Mouse (Mus musculus): Measurements from ENCODE around the gene Gm5127. TPM values are rescaled to one million over a fixed set of nuclear protein-coding genes. Genes with fewer than 3 reads are reported as not detected.
A peak's percentile ranks its signal among the peaks of the same experiment; 100 is the strongest.

The Gm5127 gene
- polyA plus RNA-seq (2015; fragmentation: Nextera tagmentation; extraction: Ambion mirVana), result 0.21 and 0.55 TPM in 2 replicates

DNA sequence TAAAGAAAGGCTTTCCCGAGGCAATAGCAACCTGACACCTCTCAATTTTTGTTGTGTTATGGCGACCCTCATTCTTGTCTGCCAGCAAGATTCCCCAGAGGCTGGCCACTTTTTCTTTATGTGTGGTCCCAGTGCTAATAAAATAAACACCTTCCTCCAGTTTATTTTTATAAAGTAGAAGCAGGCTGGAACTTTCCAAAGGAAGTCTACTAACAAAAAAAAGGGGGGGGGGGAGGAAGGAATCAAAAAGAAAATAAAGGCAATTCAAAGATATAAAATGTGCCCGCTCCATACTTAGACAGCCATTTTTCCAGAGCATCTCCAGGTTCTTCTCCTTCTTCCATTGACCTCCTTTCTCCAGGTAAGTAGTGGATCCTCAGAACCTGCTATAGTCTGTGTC is at the start of gene Gm5127:
Gm5127 (plus strand) TSS at position 301 of the 400 bp plus-strand sequence.
- no peaks in the 10 kb centered on the region for H3K36me3 ChIP-seq (ENCODE audit: control insufficient read depth, insufficient read depth, low read length)
- H3K27ac ChIP-seq (ENCODE audit: low read length), result no peak within 1 kb of the TSS
- no peak for ATAC-seq (ENCODE audit: insufficient read depth, low FRiP score)
- H3K27me3 ChIP-seq (ENCODE audit: control insufficient read depth, insufficient read depth, low read length), result no peaks in the 10 kb centered on the region; the same call in 1 of the 2 replicates
- 44% methylated on average over 3 of the region's 3 CpGs for WGBS
- H3K9me3 ChIP-seq (replicated peaks; ENCODE audit: control insufficient read depth, low read length), result no peaks in the 10 kb centered on the region
- H3K4me2 ChIP-seq (ENCODE audit: low read depth, low read length), result no peak within 1 kb of the TSS
- H3K4me1 ChIP-seq (ENCODE audit: control insufficient read depth, insufficient read depth, low read length), result no peaks in the 10 kb centered on the region
- H3K9ac ChIP-seq (ENCODE audit: low read length), result no peak within 1 kb of the TSS
- no peak within 1 kb of the TSS for H3K4me3 ChIP-seq (replicated peaks; ENCODE audit: low read length)

- H3K27me3 ChIP-seq (ENCODE audit: control insufficient read depth, insufficient read depth, low read length), result no peaks in the 10 kb centered on the region
- WGBS, result 38% methylated on average over 3 of the region's 3 CpGs
- H3K36me3 ChIP-seq (ENCODE audit: control insufficient read depth, insufficient read depth, low read length), result no peaks in the 10 kb centered on the region
- no peak overlapping the region for H3K27ac ChIP-seq (ENCODE audit: low read length)
- ATAC-seq (ENCODE audit: insufficient read depth, low FRiP score), result no peak
- no peak overlapping the region for H3K4me3 ChIP-seq (replicated peaks; ENCODE audit: low read length)
- H3K9me3 ChIP-seq (replicated peaks; ENCODE audit: control insufficient read depth, low read length), result no peaks in the 10 kb centered on the region
- no peak overlapping the region for H3K9ac ChIP-seq (ENCODE audit: low read length)
- no peak overlapping the region for H3K4me2 ChIP-seq (ENCODE audit: low read depth, low read length)
- no peaks in the 10 kb centered on the region for H3K4me1 ChIP-seq (ENCODE audit: control insufficient read depth, insufficient read depth, low read length)
Measured at GRCm38 (mm10) chrX:106536359-106536758, 46.6 kb upstream of the Gm5127 start.

DNA sequence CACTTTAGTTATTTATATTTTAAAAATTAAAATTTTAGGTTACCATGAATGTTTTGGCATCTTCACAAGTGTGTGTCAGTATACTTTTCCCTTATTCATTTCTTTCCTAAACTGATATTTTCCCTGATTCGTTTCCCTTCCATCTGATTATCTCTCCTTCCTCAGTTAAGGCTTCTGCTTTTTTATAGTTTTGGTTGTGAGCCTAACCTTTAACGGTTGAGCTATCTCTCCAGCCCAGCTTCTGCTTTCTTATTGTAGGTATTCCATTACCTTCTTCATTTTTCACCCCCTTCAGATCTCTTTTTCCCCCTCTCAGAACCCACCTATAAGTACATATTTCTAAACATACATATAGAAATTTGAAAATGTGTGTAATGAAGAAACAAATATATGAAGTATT is 27.5 kb upstream of the Gm5127 start:
- Histone ChIP-seq H3K27me3 (ENCODE audit: control insufficient read depth, insufficient read depth, low read length) (no peaks in the 10 kb centered on the region), H3K4me2 (ENCODE audit: low read depth, low read length) (no peak overlapping the region), H3K4me3 (replicated peaks; ENCODE audit: low read length) (no peak overlapping the region), H3K4me1 (ENCODE audit: control insufficient read depth, insufficient read depth, low read length) (no peaks in the 10 kb centered on the region), H3K36me3 (ENCODE audit: control insufficient read depth, insufficient read depth, low read length) (no peaks in the 10 kb centered on the region), H3K9ac (ENCODE audit: low read length) (no peak overlapping the region), H3K9me3 (replicated peaks; ENCODE audit: control insufficient read depth, low read length) (no peaks in the 10 kb centered on the region), H3K27ac (ENCODE audit: low read length) (no peak overlapping the region)
- no peak for ATAC-seq (ENCODE audit: insufficient read depth, low FRiP score)
- WGBS, result 70% methylated on average over 2 of the region's 2 CpGs

DNA sequence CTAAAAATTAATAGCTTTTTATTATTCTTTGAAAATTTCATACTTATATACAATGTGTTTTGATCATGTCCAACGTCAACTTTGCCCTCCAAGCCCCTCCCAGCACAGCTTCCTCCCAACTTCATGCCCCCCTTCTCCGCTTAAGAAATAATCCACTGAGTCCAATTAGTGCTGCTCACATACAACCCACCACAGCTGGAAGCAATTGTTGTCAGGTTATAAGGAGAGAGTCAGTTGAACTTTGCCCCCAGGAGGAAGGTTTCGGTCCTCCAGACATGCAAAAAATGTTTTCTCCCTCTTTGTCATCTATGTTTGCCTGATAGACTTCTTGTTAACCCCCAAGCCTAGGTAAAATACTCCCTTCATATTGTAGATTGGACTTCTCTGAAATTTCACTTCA is 4.0 kb upstream of the Gm5127 start:
- ATAC-seq (ENCODE audit: insufficient read depth, low FRiP score), result no peak
- H3K4me1 ChIP-seq (ENCODE audit: control insufficient read depth, insufficient read depth, low read length), result no peaks in the 10 kb centered on the region
- H3K36me3 ChIP-seq (ENCODE audit: control insufficient read depth, insufficient read depth, low read length), result no peaks in the 10 kb centered on the region

DNA sequence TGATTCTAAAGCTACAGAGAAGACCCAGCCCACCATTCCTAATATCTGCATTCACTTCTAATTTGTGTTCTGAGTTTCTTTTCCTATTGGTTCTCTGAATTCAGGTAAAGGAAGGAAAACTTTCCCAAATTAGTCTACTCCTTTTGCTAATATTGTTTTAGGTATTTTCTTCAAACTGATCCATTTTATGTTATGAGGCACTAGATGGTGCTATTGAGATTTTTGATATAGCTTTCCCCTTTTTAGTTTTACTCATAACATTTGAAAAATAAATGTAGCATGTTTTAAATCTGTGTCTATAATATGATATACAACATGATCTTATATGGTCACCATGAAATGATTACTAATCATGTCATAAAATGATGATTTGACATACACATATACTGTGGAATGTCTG is 2.6 kb upstream of the Gm5127 start:
- Histone ChIP-seq H3K4me2 (ENCODE audit: low read depth, low read length) (no peak overlapping the region), H3K9ac (ENCODE audit: low read length) (no peak overlapping the region), H3K27me3 (ENCODE audit: control insufficient read depth, insufficient read depth, low read length) (no peaks in the 10 kb centered on the region; the same call in 1 of the 2 replicates), H3K9me3 (replicated peaks; ENCODE audit: control insufficient read depth, low read length) (no peaks in the 10 kb centered on the region), H3K36me3 (ENCODE audit: control insufficient read depth, insufficient read depth, low read length) (no peaks in the 10 kb centered on the region), H3K27ac (ENCODE audit: low read length) (no peak overlapping the region), H3K4me3 (replicated peaks; ENCODE audit: low read length) (no peak overlapping the region), H3K4me1 (ENCODE audit: control insufficient read depth, insufficient read depth, low read length) (no peaks in the 10 kb centered on the region)
- no peak for ATAC-seq (ENCODE audit: insufficient read depth, low FRiP score)

More for the DNA sequence above, 4.0 kb upstream of the Gm5127 start:
- Histone ChIP-seq H3K9me3 (replicated peaks; ENCODE audit: control insufficient read depth, low read length) (no peaks in the 10 kb centered on the region), H3K9ac (ENCODE audit: low read length) (no peak overlapping the region), H3K27ac (ENCODE audit: low read length) (no peak overlapping the region), H3K27me3 (ENCODE audit: control insufficient read depth, insufficient read depth, low read length) (no peaks in the 10 kb centered on the region; the same call in 1 of the 2 replicates), H3K4me2 (ENCODE audit: low read depth, low read length) (no peak overlapping the region), H3K4me3 (replicated peaks; ENCODE audit: low read length) (no peak overlapping the region)
- 76% methylated on average over 3 of the region's 3 CpGs for WGBS

GRCm38 (mm10) chrX:106582197-106582596 is 789 bp upstream of the Gm5127 start:
- Histone ChIP-seq H3K27me3 (ENCODE audit: control insufficient read depth, insufficient read depth, low read length) (no peaks in the 10 kb centered on the region; the same call in 1 of the 2 replicates), H3K36me3 (ENCODE audit: control insufficient read depth, insufficient read depth, low read length) (no peaks in the 10 kb centered on the region), H3K4me2 (ENCODE audit: low read depth, low read length) (no peak overlapping the region), H3K9me3 (replicated peaks; ENCODE audit: control insufficient read depth, low read length) (no peaks in the 10 kb centered on the region), H3K4me3 (replicated peaks; ENCODE audit: low read length) (no peak overlapping the region), H3K9ac (ENCODE audit: low read length) (no peak overlapping the region), H3K4me1 (ENCODE audit: control insufficient read depth, insufficient read depth, low read length) (no peaks in the 10 kb centered on the region), H3K27ac (ENCODE audit: low read length) (no peak overlapping the region)
- ATAC-seq (ENCODE audit: insufficient read depth, low FRiP score), result no peak
- WGBS, result 47% methylated on average over 2 of the region's 2 CpGs

DNA sequence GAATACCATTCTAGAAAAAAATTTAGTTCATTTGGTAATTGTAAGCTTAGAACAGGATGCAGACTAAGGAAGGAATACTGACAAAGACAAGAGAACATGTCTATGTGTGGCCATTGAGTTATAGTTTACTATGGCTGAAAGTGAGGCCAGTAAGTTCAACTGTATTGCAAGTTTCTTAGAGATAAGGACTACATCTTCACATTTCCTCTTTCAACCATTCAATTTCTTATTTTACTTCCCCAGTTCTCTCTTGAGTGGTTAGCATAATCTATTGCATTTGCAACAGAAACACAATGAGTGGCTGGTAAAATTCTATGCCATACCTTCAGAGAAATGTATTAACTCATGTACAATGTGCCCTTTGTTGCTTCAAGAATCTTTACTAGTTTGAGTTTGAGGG is 10.9 kb downstream of the Gm5127 start:
- Histone ChIP-seq H3K9me3 (replicated peaks; ENCODE audit: control insufficient read depth, low read length) (no peaks in the 10 kb centered on the region), H3K27me3 (ENCODE audit: control insufficient read depth, insufficient read depth, low read length) (no peaks in the 10 kb centered on the region), H3K4me2 (ENCODE audit: low read depth, low read length) (no peak overlapping the region), H3K36me3 (ENCODE audit: control insufficient read depth, insufficient read depth, low read length) (no peaks in the 10 kb centered on the region), H3K9ac (ENCODE audit: low read length) (no peak overlapping the region), H3K4me3 (replicated peaks; ENCODE audit: low read length) (no peak overlapping the region), H3K4me1 (ENCODE audit: control insufficient read depth, insufficient read depth, low read length) (no peaks in the 10 kb centered on the region), H3K27ac (ENCODE audit: low read length) (no peak overlapping the region)
- no peak for ATAC-seq (ENCODE audit: insufficient read depth, low FRiP score)

DNA sequence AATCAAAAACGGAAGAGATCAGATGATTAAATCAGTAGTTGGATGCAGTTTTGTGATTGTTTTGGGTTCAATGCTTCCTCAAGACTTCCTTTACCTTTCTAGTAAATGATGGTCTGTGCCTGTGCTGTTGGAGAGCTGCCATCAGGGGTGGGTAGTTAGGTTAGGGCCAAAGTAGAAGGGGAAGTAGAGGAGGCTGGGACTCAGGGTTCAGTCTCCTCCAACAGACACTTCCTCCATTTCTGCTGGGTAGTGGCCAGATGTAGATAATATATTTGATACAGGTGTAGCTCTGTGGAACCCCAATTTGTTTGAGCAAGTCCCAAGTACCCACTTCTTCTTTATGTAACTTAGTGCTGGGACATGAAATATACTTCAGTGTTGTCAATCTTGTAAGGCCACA is 12.9 kb downstream of the Gm5127 start:
- H3K9ac ChIP-seq (ENCODE audit: low read length), result no peak overlapping the region
- H3K4me2 ChIP-seq (ENCODE audit: low read depth, low read length), result no peak overlapping the region
- no peaks in the 10 kb centered on the region for H3K9me3 ChIP-seq (replicated peaks; ENCODE audit: control insufficient read depth, low read length)
- H3K27ac ChIP-seq (ENCODE audit: low read length), result no peak overlapping the region
- no peaks in the 10 kb centered on the region for H3K27me3 ChIP-seq (ENCODE audit: control insufficient read depth, insufficient read depth, low read length)
- no peaks in the 10 kb centered on the region for H3K36me3 ChIP-seq (ENCODE audit: control insufficient read depth, insufficient read depth, low read length)
- no peak overlapping the region for H3K4me3 ChIP-seq (replicated peaks; ENCODE audit: low read length)
- no peak for ATAC-seq (ENCODE audit: insufficient read depth, low FRiP score)
- no peaks in the 10 kb centered on the region for H3K4me1 ChIP-seq (ENCODE audit: control insufficient read depth, insufficient read depth, low read length)
- WGBS, result 96% methylated on average over 1 of the region's 1 CpGs

DNA sequence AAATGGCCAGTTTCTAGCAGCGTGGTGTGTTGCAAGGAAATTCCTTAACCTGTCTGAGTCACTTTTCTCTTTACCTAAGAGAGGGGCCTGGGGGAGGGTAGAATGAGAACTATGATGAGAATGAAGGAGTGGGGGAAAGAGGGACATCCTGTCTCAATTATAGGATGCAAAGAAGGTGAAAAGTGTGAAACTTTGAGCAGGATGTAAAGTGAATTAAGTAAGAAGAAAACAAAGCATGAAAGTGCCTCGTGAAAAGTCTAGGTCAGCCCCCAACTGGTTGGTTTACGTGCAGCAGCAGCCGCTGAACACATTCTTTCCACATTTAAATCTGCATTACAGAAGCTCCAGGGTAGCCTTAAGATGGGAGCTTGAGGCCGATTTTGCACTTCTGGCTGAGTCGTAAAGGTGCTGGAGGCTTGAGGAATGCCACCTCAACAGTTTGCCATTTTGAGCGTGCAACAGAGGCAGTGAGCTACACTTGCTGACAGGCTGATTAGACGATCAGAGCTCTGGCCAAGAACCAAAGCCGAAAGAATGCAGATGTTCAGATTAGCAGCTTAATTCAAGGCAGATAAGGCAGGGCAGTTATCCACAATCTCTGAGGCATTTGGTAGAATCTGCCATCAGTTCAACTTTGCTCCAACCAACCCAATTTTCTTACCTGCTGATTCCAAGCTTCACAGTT is 19.7 kb downstream of the Gm5127 start:
- Histone ChIP-seq H3K4me2 (ENCODE audit: low read depth, low read length) (peak overlapping the region; percentile 40), H3K27ac (ENCODE audit: low read length) (no peak overlapping the region)
- 20% methylated on average over 9 of the region's 9 CpGs for WGBS

More for the DNA sequence above, 19.7 kb downstream of the Gm5127 start:
- ATAC-seq (ENCODE audit: insufficient read depth, low FRiP score), result no peak
- Histone ChIP-seq H3K36me3 (ENCODE audit: control insufficient read depth, insufficient read depth, low read length) (no peaks in the 10 kb centered on the region), H3K4me3 (replicated peaks; ENCODE audit: low read length) (peak overlapping the region; percentile 32), H3K27me3 (ENCODE audit: control insufficient read depth, insufficient read depth, low read length) (no peaks in the 10 kb centered on the region), H3K9me3 (replicated peaks; ENCODE audit: control insufficient read depth, low read length) (no peaks in the 10 kb centered on the region), H3K4me1 (ENCODE audit: control insufficient read depth, insufficient read depth, low read length) (no peaks in the 10 kb centered on the region), H3K9ac (ENCODE audit: low read length) (peak overlapping the region; percentile 43; the same call in 1 of the 2 replicates)

Data from stomach, embryonic 16.5 days (tissue).